Mouse (Mus musculus) bone marrow, adult 2 months (tissue): Measurements from ENCODE around the gene Nipsnap1.

Experiments used
- CTCF ChIP-seq: fragments of 200-500 bp; IDR thresholded peaks from 2 replicates; pipeline ENCODE4 v1.5.1; 2011; ENCODE audit warnings: low read length, control low read depth; ENCODE audit not compliant: control insufficient read depth, insufficient read depth
- POLR2A ChIP-seq: fragments of 200-500 bp; IDR thresholded peaks from 2 replicates; pipeline ENCODE4 v1.6.1; 2011; ENCODE audit warnings: low read depth, mild to moderate bottlenecking, control low read depth, low read length, borderline replicate concordance; ENCODE audit not compliant: control insufficient read depth

DNA sequence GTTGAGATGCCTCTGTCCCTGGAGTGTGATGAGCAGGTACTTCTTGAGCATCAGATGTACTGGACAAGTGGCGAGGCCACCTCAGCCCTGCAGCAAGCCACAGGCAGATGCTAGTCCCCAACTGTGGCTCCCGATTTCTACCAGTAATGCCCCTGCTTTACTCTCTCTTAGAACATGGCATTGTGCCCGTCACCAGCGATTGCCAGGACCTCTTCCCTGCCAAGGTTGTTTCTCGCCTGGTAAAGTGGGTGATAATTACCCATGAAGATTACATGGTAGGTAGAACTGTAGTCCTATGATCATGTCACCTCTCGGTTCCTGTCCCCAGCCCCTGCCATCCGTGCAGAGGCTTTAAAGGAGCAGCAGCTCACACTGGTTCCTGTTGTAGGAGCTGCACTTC lies 48.0 kb downstream of the Nipsnap1 start:
- TF ChIP-seq POLR2A = no peak
- TF ChIP-seq CTCF = no peak
